Comparison of ENCODE assay signal across 23 mouse cellular contexts in the genomic region with DNA sequence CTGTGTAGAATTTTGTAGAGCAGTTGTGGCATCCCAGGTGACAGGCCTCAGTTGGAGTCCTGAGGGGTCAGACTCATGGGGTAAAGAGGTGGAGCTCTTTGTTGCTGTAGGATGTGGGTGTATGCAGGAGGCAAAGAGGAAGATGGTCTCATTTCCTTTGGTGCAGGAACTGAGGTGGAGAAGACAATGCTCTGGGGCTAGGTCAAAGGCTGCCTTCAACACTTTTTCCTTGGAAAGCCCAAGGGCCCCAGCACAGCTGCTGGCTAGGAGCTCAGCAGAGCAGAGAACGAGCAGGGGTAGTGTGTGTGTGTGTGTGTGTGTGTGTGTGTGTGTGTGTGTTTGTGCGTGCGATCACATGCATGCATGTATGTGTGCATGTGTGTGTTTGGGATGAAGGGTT.
DNase-seq lines count a peak whose midpoint lies in the region; ATAC-seq and TF ChIP-seq lines count a peak whose summit lies in the region.
"Had no signal": no experiment of that assay in that cellular context is flagged by ENCODE, and none has a peak within 500 bp of the region (broad histone marks: within the 10 kb centered on the region; RNA-seq: fewer than 3 reads in every experiment).

No protein-coding gene starts in this region.

- DNase-seq in forebrain, embryonic 11.5 days (ENCODE audit: low spot score) = peak; percentile 33
- DNase-seq in heart, adult 8-10 months (ENCODE audit: low spot score) = peak; percentile 58
- no peak for DNase-seq in heart, postnatal 10 days
- no peak for DNase-seq in heart, postnatal 0 days (ENCODE audit: low spot score)
- no peak for DNase-seq in heart, postnatal 14 days
- peak; percentile 10 for DNase-seq in lung, embryonic 14.5 days
- no peak for DNase-seq in lung, postnatal 10 days
- DNase-seq: adrenal gland, adult 8-10 months; adrenal gland, postnatal 36 days; B cell, adult 2 months; cerebellum, adult 11 months; cerebellum, adult 8-10 months; cerebellum, postnatal 14 days; forebrain, postnatal 0 days; gastrocnemius, postnatal 36 days; kidney, adult 2 months had no signal

- peaks cover 9% of the 10 kb centered on the region; the same call in 1 of the 2 replicates for H3K4me1 ChIP-seq in forebrain, embryonic 11.5 days (replicated peaks; ENCODE audit: control insufficient read depth, insufficient read depth, low read length)
- H3K4me1 ChIP-seq in forebrain, embryonic 13.5 days = peaks cover 38% of the 10 kb centered on the region
- H3K4me1 ChIP-seq in heart, postnatal 0 days (ENCODE audit: control insufficient read depth, insufficient read depth) = peaks cover 38% of the 10 kb centered on the region
- no peaks in the 10 kb centered on the region for H3K4me1 ChIP-seq in lung, embryonic 14.5 days (ENCODE audit: insufficient read depth)

- TF ChIP-seq EP300 in heart, postnatal 0 days (IDR thresholded peaks at IDR 0.05; ENCODE audit: low read depth) = peak; percentile 47; the same call in 1 of the 2 replicates

- H3K4me2 ChIP-seq in forebrain, embryonic 11.5 days (ENCODE audit: low read depth, low read length, severe bottlenecking) = no peak overlapping the region
- no peak overlapping the region for H3K4me2 ChIP-seq in forebrain, embryonic 13.5 days
- H3K4me2 ChIP-seq in heart, postnatal 0 days (ENCODE audit: low read depth, low read length) = no peak overlapping the region
- no peak overlapping the region for H3K4me2 ChIP-seq in lung, embryonic 14.5 days
- H3K4me2 ChIP-seq: embryonic facial prominence, embryonic 12.5 days; forebrain, embryonic 12.5 days; hindbrain, embryonic 15.5 days had no signal

- 85% methylated on average over 3 of the region's 3 CpGs for WGBS in forebrain, embryonic 11.5 days
- WGBS in forebrain, embryonic 13.5 days = 86% methylated on average over 3 of the region's 3 CpGs
- WGBS in heart, postnatal 0 days = 75% methylated on average over 3 of the region's 3 CpGs
- 84% methylated on average over 3 of the region's 3 CpGs for WGBS in lung, embryonic 14.5 days

- intact Hi-C loops in heart, postnatal 10 days (cut with DNase I) = no loop called here
- intact Hi-C loops in heart, postnatal 14 days (cut with DNase I) = no loop called here

- no peak overlapping the region for H3K27ac ChIP-seq in forebrain, embryonic 11.5 days (ENCODE audit: low read depth, low read length)
- no peak overlapping the region for H3K27ac ChIP-seq in forebrain, embryonic 13.5 days
- peak overlapping the region; percentile 60 for H3K27ac ChIP-seq in heart, postnatal 0 days (ENCODE audit: low read depth)
- no peak overlapping the region for H3K27ac ChIP-seq in lung, embryonic 14.5 days (ENCODE audit: low read depth)
- H3K27ac ChIP-seq: embryonic facial prominence, embryonic 12.5 days; forebrain, embryonic 12.5 days had no signal

- no peaks in the 10 kb centered on the region for H3K9me3 ChIP-seq in forebrain, embryonic 11.5 days (ENCODE audit: control insufficient read depth, low read length)
- H3K9me3 ChIP-seq in forebrain, embryonic 13.5 days (replicated peaks) = no peaks in the 10 kb centered on the region
- no peaks in the 10 kb centered on the region for H3K9me3 ChIP-seq in heart, postnatal 0 days (replicated peaks; ENCODE audit: control insufficient read depth, low read length)
- H3K9me3 ChIP-seq in lung, embryonic 14.5 days (ENCODE audit: low read depth, low read length) = no peaks in the 10 kb centered on the region
- H3K9me3 ChIP-seq: embryonic facial prominence, embryonic 12.5 days; forebrain, embryonic 12.5 days; G1E; hindbrain, embryonic 15.5 days had no signal

- H3K27me3 ChIP-seq in forebrain, embryonic 11.5 days (ENCODE audit: control insufficient read depth, insufficient read depth, low read length) = no peaks in the 10 kb centered on the region
- H3K27me3 ChIP-seq in forebrain, embryonic 13.5 days = no peaks in the 10 kb centered on the region
- H3K27me3 ChIP-seq in heart, postnatal 0 days (ENCODE audit: control insufficient read depth, insufficient read depth, low read length) = no peaks in the 10 kb centered on the region
- H3K27me3 ChIP-seq in lung, embryonic 14.5 days (ENCODE audit: insufficient read depth, low read length) = no peaks in the 10 kb centered on the region
- H3K27me3 ChIP-seq: embryonic facial prominence, embryonic 12.5 days; forebrain, embryonic 12.5 days; hindbrain, embryonic 15.5 days had no signal

- no peak for ATAC-seq in forebrain, embryonic 11.5 days (replicated peaks; ENCODE audit: low FRiP score)
- ATAC-seq in forebrain, embryonic 13.5 days = no peak
- no peak for ATAC-seq in heart, postnatal 0 days (ENCODE audit: insufficient read depth, low read depth)
- ATAC-seq in lung, embryonic 14.5 days (ENCODE audit: insufficient read depth) = no peak
- ATAC-seq: CD4-positive, CD25-positive, alpha-beta regulatory T cell, adult 4 months; forebrain, postnatal 0 days; intestine, embryonic 16.5 days had no signal

- no peak for TF ChIP-seq CTCF in heart, postnatal 0 days (IDR thresholded peaks at IDR 0.05; ENCODE audit: low read depth)
- TF ChIP-seq CTCF in lung, embryonic 14.5 days (IDR thresholded peaks at IDR 0.05; ENCODE audit: low read depth) = no peak

- H3K36me3 ChIP-seq in forebrain, embryonic 11.5 days (ENCODE audit: control insufficient read depth, insufficient read depth, low read length) = no peaks in the 10 kb centered on the region
- no peaks in the 10 kb centered on the region for H3K36me3 ChIP-seq in forebrain, embryonic 13.5 days (ENCODE audit: poor library complexity, severe bottlenecking)
- no peaks in the 10 kb centered on the region for H3K36me3 ChIP-seq in heart, postnatal 0 days (replicated peaks; ENCODE audit: control insufficient read depth, insufficient read depth, low read length)
- H3K36me3 ChIP-seq in lung, embryonic 14.5 days (ENCODE audit: insufficient read depth) = no peaks in the 10 kb centered on the region
- H3K36me3 ChIP-seq: embryonic facial prominence, embryonic 12.5 days; forebrain, embryonic 12.5 days; G1E; hindbrain, embryonic 15.5 days had no signal

- H3K4me3 ChIP-seq in forebrain, embryonic 11.5 days (ENCODE audit: low read depth, low read length) = no peak overlapping the region
- no peak overlapping the region for H3K4me3 ChIP-seq in forebrain, embryonic 13.5 days
- no peak overlapping the region for H3K4me3 ChIP-seq in heart, postnatal 0 days (ENCODE audit: low read depth, low read length)
- no peak overlapping the region for H3K4me3 ChIP-seq in lung, embryonic 14.5 days (ENCODE audit: low read depth, low read length)
- H3K4me3 ChIP-seq: embryonic facial prominence, embryonic 12.5 days; forebrain, embryonic 12.5 days; hindbrain, embryonic 15.5 days had no signal

- no peak overlapping the region for H3K9ac ChIP-seq in forebrain, embryonic 11.5 days (ENCODE audit: low read length)
- no peak overlapping the region for H3K9ac ChIP-seq in forebrain, embryonic 13.5 days
- no peak overlapping the region for H3K9ac ChIP-seq in heart, postnatal 0 days (replicated peaks; ENCODE audit: low read depth, low read length)
- no peak overlapping the region for H3K9ac ChIP-seq in lung, embryonic 14.5 days
- H3K9ac ChIP-seq: embryonic facial prominence, embryonic 12.5 days; forebrain, embryonic 12.5 days; forebrain, postnatal 0 days; hindbrain, embryonic 15.5 days had no signal

Comparison
In these comparisons a context has a peak if more than half of its experiments do, and no peak if none do; other contexts are left out.
1. DNase-seq: peak in forebrain, embryonic 11.5 days (single experiment), heart, adult 8-10 months (single experiment) and lung, embryonic 14.5 days (single experiment); none in heart, postnatal 10 days (0 of 2), heart, postnatal 0 days (single experiment), heart, postnatal 14 days (0 of 2) and lung, postnatal 10 days (single experiment).